Mouse (Mus musculus): ENCODE measurements around the gene Deup1.

DNA sequence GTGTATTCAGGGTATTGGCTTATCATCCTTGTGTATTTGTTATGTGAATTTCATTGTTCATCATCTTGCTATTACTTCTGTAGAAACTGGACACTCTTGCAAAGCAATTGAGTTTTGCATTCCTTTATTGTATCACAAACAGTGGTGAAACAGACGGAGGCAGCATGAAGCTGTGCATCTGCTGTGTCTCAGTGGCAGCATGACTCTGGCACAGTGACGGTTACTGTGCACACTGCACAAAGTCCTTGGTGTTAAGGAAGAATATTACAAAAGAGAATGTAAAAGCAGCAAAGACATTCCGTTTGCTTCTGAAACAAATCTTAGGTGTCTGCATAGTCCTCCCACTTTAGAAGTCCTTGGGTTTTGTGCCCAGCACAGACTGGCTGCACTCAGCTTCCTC is 67.3 kb downstream of the Deup1 start:
- TF ChIP-seq CTCF (IDR thresholded peaks at IDR 0.05; ENCODE audit: borderline replicate concordance, insufficient read depth, low read depth, low read length) (no peak), POLR2A (IDR thresholded peaks at IDR 0.05; ENCODE audit: borderline replicate concordance, insufficient read depth, low read length) (no peak)
